11 mouse cellular contexts compared by ENCODE assay signal in genomic region chr14:121521709-121522108, GRCm38 (mm10). TPM values are rescaled to one million over a fixed set of nuclear protein-coding genes. Genes with fewer than 3 reads are reported as not detected.
DNase-seq lines count a peak whose midpoint lies in the region; ATAC-seq and TF ChIP-seq lines count a peak whose summit lies in the region.
"Had no signal": no experiment of that assay in that cellular context is flagged by ENCODE, and none has a peak within 500 bp of the region (broad histone marks: within the 10 kb centered on the region; RNA-seq: fewer than 3 reads in every experiment).

No protein-coding gene starts in this region.

- no peak for ATAC-seq in forebrain, embryonic 11.5 days (replicated peaks; ENCODE audit: low FRiP score)
- ATAC-seq in forebrain, embryonic 16.5 days = no peak
- peak; percentile 65 for ATAC-seq in heart, embryonic 16.5 days (replicated peaks; ENCODE audit: extremely low read depth, insufficient read depth, low FRiP score)
- ATAC-seq in lung, embryonic 14.5 days (ENCODE audit: insufficient read depth) = peak; percentile 65; the same call in 1 of the 2 replicates
- ATAC-seq: forebrain, embryonic 13.5 days had no signal

- H3K4me3 ChIP-seq in forebrain, embryonic 11.5 days (ENCODE audit: low read depth, low read length) = no peak overlapping the region
- no peak overlapping the region for H3K4me3 ChIP-seq in forebrain, embryonic 16.5 days (replicated peaks; ENCODE audit: low read length)
- H3K4me3 ChIP-seq in heart, embryonic 16.5 days (ENCODE audit: low read length) = no peak overlapping the region
- no peak overlapping the region for H3K4me3 ChIP-seq in lung, embryonic 14.5 days (ENCODE audit: low read depth, low read length)
- H3K4me3 ChIP-seq: forebrain, embryonic 13.5 days; left cerebral cortex, adult 2 months; megakaryocyte, embryonic 14.5 days had no signal

- no peak overlapping the region for H3K4me2 ChIP-seq in forebrain, embryonic 11.5 days (ENCODE audit: low read depth, low read length, severe bottlenecking)
- H3K4me2 ChIP-seq in forebrain, embryonic 16.5 days (ENCODE audit: low read length) = no peak overlapping the region
- peak overlapping the region; percentile 22; the same call in 1 of the 2 replicates for H3K4me2 ChIP-seq in heart, embryonic 16.5 days (ENCODE audit: low read depth, low read length)
- H3K4me2 ChIP-seq in lung, embryonic 14.5 days = no peak overlapping the region
- H3K4me2 ChIP-seq: forebrain, embryonic 13.5 days had no signal

- no peaks in the 10 kb centered on the region for H3K27me3 ChIP-seq in forebrain, embryonic 11.5 days (ENCODE audit: control insufficient read depth, insufficient read depth, low read length)
- H3K27me3 ChIP-seq in forebrain, embryonic 16.5 days (replicated peaks; ENCODE audit: control insufficient read depth, insufficient read depth, low read length) = no peaks in the 10 kb centered on the region
- H3K27me3 ChIP-seq in heart, embryonic 16.5 days (ENCODE audit: control insufficient read depth, insufficient read depth, low read length) = no peaks in the 10 kb centered on the region
- no peaks in the 10 kb centered on the region for H3K27me3 ChIP-seq in lung, embryonic 14.5 days (ENCODE audit: insufficient read depth, low read length)
- H3K27me3 ChIP-seq: forebrain, embryonic 13.5 days had no signal

- H3K9ac ChIP-seq in forebrain, embryonic 11.5 days (ENCODE audit: low read length) = no peak overlapping the region
- no peak overlapping the region for H3K9ac ChIP-seq in forebrain, embryonic 16.5 days (replicated peaks; ENCODE audit: low read depth, low read length)
- H3K9ac ChIP-seq in heart, embryonic 16.5 days (ENCODE audit: low read length) = no peak overlapping the region
- no peak overlapping the region for H3K9ac ChIP-seq in lung, embryonic 14.5 days
- H3K9ac ChIP-seq: forebrain, embryonic 13.5 days had no signal

- 87% methylated on average over 4 of the region's 4 CpGs for WGBS in forebrain, embryonic 11.5 days
- WGBS in forebrain, embryonic 16.5 days = 68% methylated on average over 4 of the region's 4 CpGs
- WGBS in heart, embryonic 16.5 days = 36% methylated on average over 4 of the region's 4 CpGs
- WGBS in lung, embryonic 14.5 days = 38% methylated on average over 4 of the region's 4 CpGs

- no peak overlapping the region for H3K27ac ChIP-seq in forebrain, embryonic 11.5 days (ENCODE audit: low read depth, low read length)
- H3K27ac ChIP-seq in forebrain, embryonic 16.5 days (ENCODE audit: low read length) = no peak overlapping the region
- H3K27ac ChIP-seq in heart, embryonic 16.5 days (ENCODE audit: low read length) = peak overlapping the region; percentile 69
- H3K27ac ChIP-seq in lung, embryonic 14.5 days (ENCODE audit: low read depth) = no peak overlapping the region
- H3K27ac ChIP-seq: forebrain, embryonic 13.5 days; left cerebral cortex, adult 2 months had no signal

- DNase-seq in forebrain, embryonic 11.5 days (ENCODE audit: low spot score) = peak; percentile 35
- peak; percentile 25 for DNase-seq in NIH3T3 (ENCODE audit: low read depth)
- DNase-seq in lung, embryonic 14.5 days = peak; percentile 84
- DNase-seq in thymus, postnatal 25 days = no peak
- DNase-seq in layer of hippocampus, postnatal 36 days = no peak
- DNase-seq in layer of hippocampus, postnatal 14 days (ENCODE audit: low spot score in 2 of 2) = no peak

- H3K9me3 ChIP-seq in forebrain, embryonic 11.5 days (ENCODE audit: control insufficient read depth, low read length) = no peaks in the 10 kb centered on the region
- H3K9me3 ChIP-seq in forebrain, embryonic 16.5 days (ENCODE audit: control insufficient read depth, low read length) = no peaks in the 10 kb centered on the region
- H3K9me3 ChIP-seq in heart, embryonic 16.5 days (replicated peaks; ENCODE audit: control insufficient read depth, low read length) = 0 out of 2 replicates have a peak, but pooled peaks cover 2% of the 10 kb centered on the region
- H3K9me3 ChIP-seq in lung, embryonic 14.5 days (ENCODE audit: low read depth, low read length) = no peaks in the 10 kb centered on the region
- H3K9me3 ChIP-seq: forebrain, embryonic 13.5 days; megakaryocyte, embryonic 14.5 days had no signal

- no peaks in the 10 kb centered on the region for H3K36me3 ChIP-seq in forebrain, embryonic 11.5 days (ENCODE audit: control insufficient read depth, insufficient read depth, low read length)
- no peaks in the 10 kb centered on the region for H3K36me3 ChIP-seq in forebrain, embryonic 16.5 days (ENCODE audit: control insufficient read depth, insufficient read depth)
- H3K36me3 ChIP-seq in heart, embryonic 16.5 days (ENCODE audit: control insufficient read depth, insufficient read depth) = no peaks in the 10 kb centered on the region
- H3K36me3 ChIP-seq in lung, embryonic 14.5 days (ENCODE audit: insufficient read depth) = no peaks in the 10 kb centered on the region

- no peaks in the 10 kb centered on the region for H3K4me1 ChIP-seq in forebrain, embryonic 11.5 days (replicated peaks; ENCODE audit: control insufficient read depth, insufficient read depth, low read length)
- H3K4me1 ChIP-seq in forebrain, embryonic 16.5 days (replicated peaks; ENCODE audit: control insufficient read depth, insufficient read depth, low read length) = no peaks in the 10 kb centered on the region; the same call in 1 of the 2 replicates
- peaks cover 13% of the 10 kb centered on the region for H3K4me1 ChIP-seq in heart, embryonic 16.5 days (ENCODE audit: control insufficient read depth, insufficient read depth, low read length)
- peaks cover 4% of the 10 kb centered on the region; the same call in 1 of the 2 replicates for H3K4me1 ChIP-seq in lung, embryonic 14.5 days (ENCODE audit: insufficient read depth)
- H3K4me1 ChIP-seq: megakaryocyte, embryonic 14.5 days had no signal

- no peak for TF ChIP-seq CTCF in lung, embryonic 14.5 days (IDR thresholded peaks at IDR 0.05; ENCODE audit: low read depth)

RNA-seq across cellular contexts. Expression of gene Slc15a1, which starts 16.7 kb away (rescaled TPM):
- not detected in 2 replicates for polyA plus RNA-seq in forebrain, embryonic 11.5 days (2014; fragmentation: Nextera tagmentation; extraction: Ambion mirVana)
- 0.17 TPM in 1 of 2 replicates, not detected in the other for polyA plus RNA-seq in forebrain, embryonic 16.5 days (2015; fragmentation: Nextera tagmentation; extraction: Ambion mirVana)
- polyA plus RNA-seq in heart, embryonic 16.5 days (2015; fragmentation: Nextera tagmentation; extraction: Ambion mirVana) = 0.17 and 0.89 TPM in 2 replicates
- 0.13 and 0.14 TPM in 2 replicates for polyA plus RNA-seq in lung, embryonic 14.5 days (2014; fragmentation: Nextera tagmentation; extraction: Ambion mirVana)
- total RNA-seq in layer of hippocampus, postnatal 36 days (2021) = not detected
- total RNA-seq in layer of hippocampus, postnatal 14 days (2021) = under 1 TPM in 1 of 2 experiments, not detected in 1; 0.17 TPM
- total RNA-seq: left cerebral cortex, adult 2 months had no signal
- polyA plus RNA-seq: forebrain, embryonic 13.5 days had no signal

Comparison
In these comparisons a context has a peak if more than half of its experiments do, and no peak if none do; other contexts are left out.
1. ATAC-seq: peak in heart, embryonic 16.5 days (single experiment) and lung, embryonic 14.5 days (single experiment); none in forebrain, embryonic 11.5 days (single experiment) and forebrain, embryonic 16.5 days (single experiment).
2. DNase-seq: peak in forebrain, embryonic 11.5 days (single experiment), NIH3T3 (single experiment) and lung, embryonic 14.5 days (single experiment); none in thymus, postnatal 25 days (single experiment), layer of hippocampus, postnatal 36 days (0 of 2) and layer of hippocampus, postnatal 14 days (0 of 2).